Mouse (Mus musculus) erythroblast, embryonic 14.5 days (primary cell): ENCODE data around the gene Hrh1.

Experiments
- GATA1 ChIP-seq: IDR thresholded peaks from 2 replicates; pipeline ENCODE4 v1.6.1; 2012; ENCODE audit warnings: low read length, inconsistent platforms, mixed read lengths
- TAL1 ChIP-seq: IDR thresholded peaks from 3 replicates; pipeline ENCODE4 v1.6.1; 2012; ENCODE audit warnings: low read length, inconsistent platforms, mixed read lengths

DNA sequence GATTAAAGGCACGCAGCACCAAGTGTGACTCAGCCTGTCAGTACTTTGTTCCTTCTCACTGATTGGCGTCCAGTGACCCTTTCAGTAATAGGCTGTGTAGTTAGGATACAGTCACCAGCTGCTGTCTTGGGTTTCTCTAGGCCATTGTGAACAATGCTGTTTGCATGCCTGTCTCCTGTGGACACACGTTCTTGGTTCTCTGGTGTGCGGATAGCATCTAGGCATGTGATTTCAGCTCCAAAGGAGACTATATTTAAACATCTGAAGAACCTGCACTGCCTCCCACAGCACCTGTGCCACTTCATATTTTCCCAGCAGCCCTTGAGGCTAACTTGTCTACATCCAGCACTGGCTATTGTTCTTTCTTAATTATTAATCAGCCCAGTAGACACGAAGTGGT lies 75.8 kb downstream of the Hrh1 start:
- TF ChIP-seq GATA1 = no peak
- no peak for TF ChIP-seq TAL1
